Mouse (Mus musculus): Measurements from ENCODE around the gene Nup107.

GRCm38 (mm10) chr10:117839737-117840136, 47.2 kb upstream of the Nup107 start:
- TF ChIP-seq POLR2A (IDR thresholded peaks at IDR 0.05; ENCODE audit: borderline replicate concordance, extremely low read depth, low read depth, low read length) (no peak), CTCF (IDR thresholded peaks at IDR 0.05; ENCODE audit: insufficient read depth, low read length) (no peak)

Measured in lung, adult 2 months (tissue).